Mouse (Mus musculus) limb, embryonic 11.5 days (tissue): ENCODE results near the gene Esyt2. TPM values are rescaled to one million over a fixed set of nuclear protein-coding genes. Genes with fewer than 3 reads are reported as not detected.

ENCODE experiments used
- ATAC-seq: fragments of 200-750 bp; cut with Nextera tagmentation; 2 replicates; pipeline ENCODE4 v1.8.0; 2017; ENCODE audit warnings: low read depth; ENCODE audit not compliant: insufficient number of reproducible peaks, low FRiP score, low TSS enrichment
- DNase-seq: peaks from one replicate; pipeline ENCODE4 v3.0.0-alpha.2; 2015; ENCODE audit warnings: low spot score
- H3K27ac ChIP-seq: fragments of 300-500 bp; sonication (generic); replicated peaks from 2 replicates; pipeline ENCODE4 v1.5.1; 2014; ENCODE audit warnings: low read depth, mild to moderate bottlenecking, low read length
- H3K27me3 ChIP-seq: fragments of 300-500 bp; sonication (generic); 2 replicates; pipeline ENCODE4 v1.6.1; 2014; ENCODE audit warnings: mild to moderate bottlenecking, low read length, mixed read lengths; ENCODE audit not compliant: control insufficient read depth, insufficient read depth
- H3K36me3 ChIP-seq: fragments of 300-500 bp; sonication (generic); 2 replicates; pipeline ENCODE4 v1.6.1; 2014; ENCODE audit warnings: mild to moderate bottlenecking, low read length, moderate library complexity, mixed read lengths; ENCODE audit not compliant: control insufficient read depth, insufficient read depth
- H3K4me1 ChIP-seq: fragments of 300-500 bp; sonication (generic); 2 replicates; pipeline ENCODE4 v1.6.1; 2014; ENCODE audit warnings: low read length, mixed read lengths; ENCODE audit not compliant: control insufficient read depth, insufficient read depth
- H3K4me2 ChIP-seq: fragments of 300-500 bp; sonication (generic); 2 replicates; pipeline ENCODE4 v1.6.1; 2014; ENCODE audit warnings: low read depth, mild to moderate bottlenecking, moderate library complexity; ENCODE audit not compliant: severe bottlenecking
- H3K4me3 ChIP-seq: fragments of 300-500 bp; sonication (generic); 2 replicates; pipeline ENCODE4 v1.5.1; 2014; ENCODE audit warnings: low read depth, low read length
- H3K9ac ChIP-seq: fragments of 300-500 bp; sonication (generic); 2 replicates; pipeline ENCODE4 v1.6.1; 2014; ENCODE audit warnings: mild to moderate bottlenecking, low read length
- H3K9me3 ChIP-seq: fragments of 300-500 bp; sonication (generic); 2 replicates; pipeline ENCODE4 v1.6.1; 2016; ENCODE audit warnings: low read length; ENCODE audit not compliant: control insufficient read depth
- WGBS: fragments of 180-500 bp; shearing (Covaris S2); extraction: QIAGEN DNeasy Blood & Tissue Kit; methylation state at CpG from one replicate; pipeline ENCODE4 v1.1.7; 2014; 5-methylcytosine and 5-hydroxymethylcytosine counted together
- polyA plus RNA-seq: library from polyadenylated mRNA; unstranded; fragments of >200 nt; fragmentation: Nextera tagmentation; extraction: Ambion mirVana; gene quantifications from 2 replicates; pipeline ENCODE4 v1.2.1, GENCODE M21; 2014

Gene Esyt2
- polyA plus RNA-seq, 1 experiment from 2014 or later, result 18.7 TPM

- Histone ChIP-seq H3K4me1 (no peaks in the 10 kb centered on the region), H3K27ac (no peak overlapping the region), H3K9ac (no peak overlapping the region), H3K36me3 (no peaks in the 10 kb centered on the region), H3K4me3 (no peak overlapping the region), H3K27me3 (no peaks in the 10 kb centered on the region), H3K4me2 (no peak overlapping the region), H3K9me3 (no peaks in the 10 kb centered on the region)
- DNase-seq (no peak), ATAC-seq (no peak)
- 80% methylated on average over 3 of the region's 3 CpGs for WGBS
Measured at GRCm38 (mm10) chr12:116315498-116315897, 34.5 kb downstream of the Esyt2 start.

DNA sequence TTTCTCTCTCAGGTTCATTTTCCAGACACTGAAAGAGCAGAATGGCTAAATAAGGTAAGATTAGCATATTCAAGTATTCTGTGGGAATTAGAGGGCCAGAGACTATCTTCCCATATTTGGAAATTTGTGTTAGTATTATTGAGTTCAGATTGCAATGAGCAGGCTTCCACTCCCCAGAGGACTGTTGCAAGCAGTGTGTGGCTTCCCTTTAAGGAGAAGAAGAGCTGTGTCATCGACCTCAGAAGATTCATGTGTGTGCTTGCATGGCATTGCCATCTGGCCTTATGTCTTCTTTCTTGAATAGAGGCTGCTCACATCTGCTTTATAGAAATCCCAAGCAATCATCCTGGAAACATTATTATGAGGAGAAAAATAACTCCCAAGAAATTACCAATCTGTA lies 36.8 kb downstream of the Esyt2 start:
- Histone ChIP-seq H3K4me2 (no peak overlapping the region), H3K4me3 (no peak overlapping the region), H3K36me3 (no peaks in the 10 kb centered on the region), H3K9ac (no peak overlapping the region), H3K27me3 (no peaks in the 10 kb centered on the region), H3K27ac (no peak overlapping the region), H3K4me1 (no peaks in the 10 kb centered on the region), H3K9me3 (no peaks in the 10 kb centered on the region)
- 86% methylated on average over 1 of the region's 1 CpGs for WGBS
- DNase-seq, result no peak
- no peak for ATAC-seq

- H3K4me1 ChIP-seq, result no peaks in the 10 kb centered on the region
- no peaks in the 10 kb centered on the region for H3K36me3 ChIP-seq
- H3K4me3 ChIP-seq, result no peak overlapping the region
- H3K27me3 ChIP-seq, result no peaks in the 10 kb centered on the region
- no peak overlapping the region for H3K9ac ChIP-seq
- H3K27ac ChIP-seq, result no peak overlapping the region
- DNase-seq (no peak), ATAC-seq (no peak)
- no peak overlapping the region for H3K4me2 ChIP-seq
- WGBS, result 92% methylated on average over 4 of the region's 4 CpGs
- H3K9me3 ChIP-seq, result no peaks in the 10 kb centered on the region
Measured at GRCm38 (mm10) chr12:116325545-116325944, 44.5 kb downstream of the Esyt2 start.

GRCm38 (mm10) chr12:116326159-116326558 lies 45.2 kb downstream of the Esyt2 start:
- WGBS, result 82% methylated on average over 1 of the region's 1 CpGs
- no peaks in the 10 kb centered on the region for H3K36me3 ChIP-seq
- ATAC-seq (no peak), DNase-seq (no peak)
- H3K4me3 ChIP-seq, result no peak overlapping the region
- no peak overlapping the region for H3K9ac ChIP-seq
- H3K4me1 ChIP-seq, result no peaks in the 10 kb centered on the region
- no peaks in the 10 kb centered on the region for H3K9me3 ChIP-seq
- H3K4me2 ChIP-seq, result no peak overlapping the region
- H3K27ac ChIP-seq, result no peak overlapping the region
- no peaks in the 10 kb centered on the region for H3K27me3 ChIP-seq

- H3K27ac ChIP-seq, result no peak overlapping the region
- no peaks in the 10 kb centered on the region for H3K9me3 ChIP-seq
- no peaks in the 10 kb centered on the region for H3K4me1 ChIP-seq
- H3K9ac ChIP-seq, result no peak overlapping the region
- H3K4me2 ChIP-seq, result no peak overlapping the region
- no peaks in the 10 kb centered on the region for H3K27me3 ChIP-seq
- no peak overlapping the region for H3K4me3 ChIP-seq
- DNase-seq (no peak), ATAC-seq (no peak)
- WGBS, result 96% methylated on average over 5 of the region's 5 CpGs
- peaks cover 2% of the 10 kb centered on the region; the same call in 1 of the 2 replicates for H3K36me3 ChIP-seq
Measured at GRCm38 (mm10) chr12:116334253-116334652, 53.3 kb downstream of the Esyt2 start.

GRCm38 (mm10) chr12:116340160-116340559 lies 59.2 kb downstream of the Esyt2 start:
- ATAC-seq, result no peak
- Histone ChIP-seq H3K4me1 (no peaks in the 10 kb centered on the region), H3K9me3 (no peaks in the 10 kb centered on the region), H3K27me3 (no peaks in the 10 kb centered on the region), H3K27ac (no peak overlapping the region), H3K36me3 (peaks cover 2% of the 10 kb centered on the region; the same call in 1 of the 2 replicates), H3K9ac (no peak overlapping the region), H3K4me2 (no peak overlapping the region), H3K4me3 (no peak overlapping the region)
- 94% methylated on average over 1 of the region's 1 CpGs for WGBS
- no peak for DNase-seq

GRCm38 (mm10) chr12:116348755-116349286 lies 67.8 kb downstream of the Esyt2 start:
- Histone ChIP-seq H3K4me2 (no peak overlapping the region), H3K4me3 (no peak overlapping the region), H3K9ac (no peak overlapping the region), H3K9me3 (no peaks in the 10 kb centered on the region), H3K4me1 (no peaks in the 10 kb centered on the region), H3K27ac (no peak overlapping the region), H3K36me3 (no peaks in the 10 kb centered on the region), H3K27me3 (no peaks in the 10 kb centered on the region)
- DNase-seq (no peak), ATAC-seq (no peak)

- Histone ChIP-seq H3K4me2 (no peak overlapping the region), H3K27me3 (no peaks in the 10 kb centered on the region), H3K4me3 (no peak overlapping the region), H3K36me3 (no peaks in the 10 kb centered on the region), H3K9me3 (no peaks in the 10 kb centered on the region), H3K27ac (no peak overlapping the region), H3K4me1 (no peaks in the 10 kb centered on the region), H3K9ac (no peak overlapping the region)
- ATAC-seq, result no peak
- 66% methylated on average over 2 of the region's 2 CpGs for WGBS
- no peak for DNase-seq
Measured at GRCm38 (mm10) chr12:116349376-116349775, 68.4 kb downstream of the Esyt2 start.

GRCm38 (mm10) chr12:116351022-116351421 lies 70.0 kb downstream of the Esyt2 start:
- 87% methylated on average over 4 of the region's 4 CpGs for WGBS
- Histone ChIP-seq H3K27me3 (no peaks in the 10 kb centered on the region), H3K4me3 (no peak overlapping the region), H3K36me3 (no peaks in the 10 kb centered on the region), H3K4me2 (no peak overlapping the region), H3K27ac (no peak overlapping the region), H3K9me3 (no peaks in the 10 kb centered on the region), H3K4me1 (no peaks in the 10 kb centered on the region), H3K9ac (no peak overlapping the region)
- DNase-seq (no peak), ATAC-seq (no peak)
